Mouse (Mus musculus): ENCODE measurements around the gene Coro1c.
A peak's percentile ranks its signal among the peaks of the same experiment; 100 is the strongest.

- no peak for TF ChIP-seq USF1 (IDR thresholded peaks at IDR 0.05; ENCODE audit: low read depth, low read length)
- TF ChIP-seq EP300 (IDR thresholded peaks at IDR 0.05; ENCODE audit: low read depth in 1 of 2, low read length in 2 of 2), result no peak
- peak; percentile 88 to 96 (median 93) for TF ChIP-seq CTCF (IDR thresholded peaks at IDR 0.05 in 2 of 3, conservative IDR thresholded peaks at IDR 0.05 in 1 of 3; ENCODE audit: control insufficient read depth in 1 of 3, insufficient read depth in 1 of 3, low read depth in 2 of 3, low read length in 3 of 3, poor library complexity in 1 of 3, severe bottlenecking in 1 of 3)
- TF ChIP-seq CHD2 (IDR thresholded peaks at IDR 0.05; ENCODE audit: low read length), result no peak
Observed at GRCm38 (mm10) chr5:113954421-113954820, 45.9 kb upstream of the Coro1c start.

Data from MEL (cell line).